Mouse (Mus musculus): ENCODE data around the gene Kcna2.

GRCm38 (mm10) chr3:107158856-107159255 is 57.9 kb downstream of the Kcna2 start:
- no peak for TF ChIP-seq CTCF (IDR thresholded peaks at IDR 0.05)
- no peak for TF ChIP-seq EP300 (IDR thresholded peaks at IDR 0.05)

Measured in lung, postnatal 0 days (tissue).